Mouse (Mus musculus) ES-E14 (cell line): Measurements from ENCODE around the gene Zfp568.

Experiments used
- CHD2 ChIP-seq: IDR thresholded peaks from 2 replicates; pipeline ENCODE4 v1.6.1; 2014; ENCODE audit warnings: mild to moderate bottlenecking, low read depth, low read length, inconsistent platforms
- HCFC1 ChIP-seq: IDR thresholded peaks from 2 replicates; pipeline ENCODE4 v1.6.1; 2012; ENCODE audit warnings: low read length, inconsistent platforms, borderline replicate concordance; ENCODE audit not compliant: insufficient read depth
- MAFK ChIP-seq: IDR thresholded peaks from 2 replicates; pipeline ENCODE4 v1.6.1; 2014; ENCODE audit warnings: mild to moderate bottlenecking, low read depth, low read length, inconsistent platforms; ENCODE audit not compliant: insufficient read depth
- ZC3H11A ChIP-seq: IDR thresholded peaks from 2 replicates; pipeline ENCODE4 v1.6.1; 2012; ENCODE audit warnings: low read depth, mild to moderate bottlenecking, inconsistent platforms, low read length, borderline replicate concordance
- ZNF384 ChIP-seq: IDR thresholded peaks from 2 replicates; pipeline ENCODE4 v1.6.1; 2012; ENCODE audit warnings: low read depth, low read length, inconsistent platforms

- TF ChIP-seq ZNF384 = no peak
- TF ChIP-seq HCFC1 = no peak
- no peak for TF ChIP-seq ZC3H11A
- TF ChIP-seq CHD2 = no peak
- no peak for TF ChIP-seq MAFK
Measured at GRCm38 (mm10) chr7:29983340-29983689, 440 bp upstream of the Zfp568 start.
